In the genomic region with DNA sequence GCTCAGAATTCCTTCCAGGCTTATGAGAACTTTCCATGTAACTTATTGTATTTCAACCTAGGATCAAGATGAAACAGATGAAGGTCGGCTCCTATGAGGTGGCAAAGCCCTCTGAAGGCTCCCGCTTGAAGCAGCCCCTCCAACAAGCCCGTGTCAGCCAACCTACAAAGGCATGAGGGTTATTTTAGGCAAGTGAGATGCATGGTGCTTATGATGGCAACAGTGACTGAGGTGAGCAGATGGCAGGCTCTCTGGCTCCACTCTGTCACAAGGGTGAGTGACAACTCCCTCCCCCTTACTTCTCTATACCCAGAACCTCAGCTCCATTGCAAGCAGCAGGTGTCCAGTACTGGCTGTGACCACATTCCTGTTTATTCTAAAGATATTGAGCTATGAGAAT, we compare ENCODE assay signal across 17 mouse cellular contexts. TPM values are rescaled to one million over a fixed set of nuclear protein-coding genes. Genes with fewer than 3 reads are reported as not detected.
DNase-seq lines count a peak whose midpoint lies in the region; ATAC-seq lines count a peak whose summit lies in the region.
"Had no signal": no experiment of that assay in that cellular context is flagged by ENCODE, and none has a peak within 500 bp of the region (broad histone marks: within the 10 kb centered on the region; RNA-seq: fewer than 3 reads in every experiment).

No protein-coding gene starts in this region.

- WGBS in midbrain, embryonic 11.5 days: 93% methylated on average over 3 of the region's 3 CpGs

- no peak overlapping the region for H3K4me2 ChIP-seq in midbrain, embryonic 11.5 days

- no peak overlapping the region for H3K27ac ChIP-seq in midbrain, embryonic 11.5 days (ENCODE audit: low read depth, low read length)
- H3K27ac ChIP-seq: macrophage had no signal

- no peak overlapping the region for H3K4me3 ChIP-seq in midbrain, embryonic 11.5 days (ENCODE audit: low read depth, low read length)
- H3K4me3 ChIP-seq: erythroblast, embryonic 14.5 days had no signal

- no peaks in the 10 kb centered on the region for H3K4me1 ChIP-seq in midbrain, embryonic 11.5 days (ENCODE audit: control insufficient read depth, insufficient read depth, low read length)

- H3K36me3 ChIP-seq in midbrain, embryonic 11.5 days (ENCODE audit: control insufficient read depth, insufficient read depth, low read length): no peaks in the 10 kb centered on the region; the same call in 1 of the 2 replicates

- peak; percentile 88 for DNase-seq in heart, adult 11 months
- no peak for DNase-seq in heart, postnatal 36 days
- peak; percentile 93 for DNase-seq in brain, adult 2 months (ENCODE audit: low read depth, low spot score)
- DNase-seq in cerebellum, postnatal 25 days: peak; percentile 58 to 66
- DNase-seq in heart, postnatal 10 days: peak; percentile 23 to 42
- DNase-seq in right cerebral cortex, postnatal 36 days (ENCODE audit: low spot score in 2 of 2): no peak
- no peak for DNase-seq in midbrain, embryonic 11.5 days (ENCODE audit: low spot score, missing footprints)
- DNase-seq: kidney, adult 11 months had no signal

- intact Hi-C loops in heart, postnatal 36 days (cut with DNase I): no loop called here
- intact Hi-C loops in heart, postnatal 10 days (cut with DNase I): loop anchor here (1.0 kb wide), 1 partner anchor 36 kb away; no protein-coding TSS in a partner anchor

- no peaks in the 10 kb centered on the region for H3K27me3 ChIP-seq in midbrain, embryonic 11.5 days (ENCODE audit: control insufficient read depth, insufficient read depth, low read length)

- no peaks in the 10 kb centered on the region for H3K9me3 ChIP-seq in midbrain, embryonic 11.5 days (ENCODE audit: control insufficient read depth, low read length)

- no peak overlapping the region for H3K9ac ChIP-seq in midbrain, embryonic 11.5 days (ENCODE audit: low read length)

- no peak for ATAC-seq in megakaryocyte progenitor cell, adult 5-6 weeks (replicated peaks; ENCODE audit: poor library complexity)
- ATAC-seq in midbrain, embryonic 11.5 days (ENCODE audit: low FRiP score): no peak

RNA-seq across cellular contexts. Expression of a gene that starts 56.3 kb away (rescaled TPM):
- 10 to 100 TPM; 12.2 to 12.7 TPM for total RNA-seq in heart, postnatal 36 days (2021)
- total RNA-seq in heart, postnatal 10 days (2021): 10 to 100 TPM; 13.5 to 13.9 TPM
- total RNA-seq in megakaryocyte progenitor cell, adult 5-6 weeks (2015): 13.3 and 18.9 TPM in 2 replicates
- 34.8 and 35.6 TPM in 2 replicates for total RNA-seq in megakaryocyte progenitor cell, adult 5-6 weeks (2017)
- polyA plus RNA-seq in midbrain, embryonic 11.5 days (2014; fragmentation: Nextera tagmentation; extraction: Ambion mirVana): 9.6 and 10.9 TPM in 2 replicates

RNA-seq across cellular contexts. Expression of a gene that starts 56.5 kb away (rescaled TPM):
- 10 to 100 TPM in 1 of 2 experiments, 1 to 10 TPM in 1; 9.3 to 12.3 TPM for total RNA-seq in heart, postnatal 36 days (2021)
- 10 to 100 TPM; 14.5 to 15.0 TPM for total RNA-seq in heart, postnatal 10 days (2021)
- 14.7 and 15.6 TPM in 2 replicates for total RNA-seq in megakaryocyte progenitor cell, adult 5-6 weeks (2015)
- 8.1 and 14.3 TPM in 2 replicates for total RNA-seq in megakaryocyte progenitor cell, adult 5-6 weeks (2017)
- polyA plus RNA-seq in midbrain, embryonic 11.5 days (2014; fragmentation: Nextera tagmentation; extraction: Ambion mirVana): 15.8 and 16.7 TPM in 2 replicates

RNA-seq across cellular contexts. Expression of a gene that starts 56.7 kb away (rescaled TPM):
- 1 to 10 TPM in 1 of 2 experiments, under 1 TPM in 1; 0.33 to 1.7 TPM for total RNA-seq in heart, postnatal 36 days (2021)
- 1 to 10 TPM in 1 of 2 experiments, not detected in 1; 1.1 TPM for total RNA-seq in heart, postnatal 10 days (2021)
- total RNA-seq in megakaryocyte progenitor cell, adult 5-6 weeks (2015): not detected in 2 replicates
- not detected in 2 replicates for total RNA-seq in megakaryocyte progenitor cell, adult 5-6 weeks (2017)
- 1.3 TPM in 1 of 2 replicates, not detected in the other for polyA plus RNA-seq in midbrain, embryonic 11.5 days (2014; fragmentation: Nextera tagmentation; extraction: Ambion mirVana)
- total RNA-seq: adrenal gland, adult 18-20 months; hematopoietic stem cell, adult 5-6 weeks; left cerebral cortex, postnatal 14 days had no signal
- polyA plus RNA-seq: erythroblast, embryonic 14.5 days; frontal cortex, adult 2 months; large intestine, adult 2 months; macrophage; urinary bladder, adult 2 months had no signal

Comparison
In these comparisons a context has a peak if more than half of its experiments do, and no peak if none do; other contexts are left out.
1. DNase-seq: peak in heart, adult 11 months (single experiment), brain, adult 2 months (single experiment), cerebellum, postnatal 25 days (2 of 2) and heart, postnatal 10 days (2 of 2); none in heart, postnatal 36 days (0 of 2), right cerebral cortex, postnatal 36 days (0 of 2) and midbrain, embryonic 11.5 days (single experiment).